Mouse (Mus musculus): ENCODE measurements around the gene Zfp790. TPM values are rescaled to one million over a fixed set of nuclear protein-coding genes. Genes with fewer than 3 reads are reported as not detected.
A peak's percentile ranks its signal among the peaks of the same experiment; 100 is the strongest.

Zfp790 gene
- polyA plus RNA-seq, 2 experiments, result 1.7 to 3.4 TPM

- Histone ChIP-seq H3K27me3 (ENCODE audit: control insufficient read depth, insufficient read depth, low read length) (no peaks in the 10 kb centered on the region), H3K4me3 (ENCODE audit: insufficient read depth in 1 of 2, low read depth in 2 of 2, low read length in 2 of 2) (no peak overlapping the region), H3K27ac (no peak overlapping the region), H3K4me2 (ENCODE audit: low read depth) (peak overlapping the region; percentile 63), H3K4me1 (replicated peaks; ENCODE audit: control insufficient read depth in 2 of 2, insufficient read depth in 2 of 2, low read length in 1 of 2) (peaks cover 0 to 2% of the 10 kb centered on the region in 2 experiments; a peak in 1 of 4 replicates), H3K36me3 (replicated peaks; ENCODE audit: control insufficient read depth, insufficient read depth, low read depth) (no peaks in the 10 kb centered on the region), H3K9ac (replicated peaks) (no peak overlapping the region), H3K9me3 (ENCODE audit: control insufficient read depth, low read length) (no peaks in the 10 kb centered on the region)
- TF ChIP-seq EP300 (IDR thresholded peaks at IDR 0.05; ENCODE audit: low read depth), result no peak
- TF ChIP-seq CTCF (IDR thresholded peaks at IDR 0.05; ENCODE audit: low read depth), result no peak
- WGBS (ENCODE audit: insufficient replicate concordance), result 61% methylated on average over 8 of the region's 8 CpGs
- no peak for ATAC-seq (ENCODE audit: insufficient read depth)
- DNase-seq (ENCODE audit: low read depth in 3 of 3, low spot score in 3 of 3), result no peak
Observed at GRCm38 (mm10) chr7:29785023-29785422, 30.9 kb upstream of the Zfp790 start.

- Histone ChIP-seq H3K4me1 (replicated peaks; ENCODE audit: control insufficient read depth in 2 of 2, insufficient read depth in 2 of 2, low read length in 1 of 2) (peaks cover 0 to 2% of the 10 kb centered on the region in 2 experiments; a peak in 1 of 4 replicates), H3K4me2 (ENCODE audit: low read depth) (no peak overlapping the region), H3K9ac (replicated peaks) (no peak overlapping the region), H3K4me3 (ENCODE audit: insufficient read depth in 1 of 2, low read depth in 2 of 2, low read length in 2 of 2) (no peak overlapping the region), H3K36me3 (replicated peaks; ENCODE audit: control insufficient read depth, insufficient read depth, low read depth) (no peaks in the 10 kb centered on the region), H3K27me3 (ENCODE audit: control insufficient read depth, insufficient read depth, low read length) (no peaks in the 10 kb centered on the region), H3K9me3 (ENCODE audit: control insufficient read depth, low read length) (no peaks in the 10 kb centered on the region), H3K27ac (no peak overlapping the region)
- 68% methylated on average over 5 of the region's 5 CpGs for WGBS (ENCODE audit: insufficient replicate concordance)
- ATAC-seq (ENCODE audit: insufficient read depth), result no peak
- DNase-seq (ENCODE audit: low read depth in 3 of 3, low spot score in 3 of 3), result no peak
- no peak for TF ChIP-seq EP300 (IDR thresholded peaks at IDR 0.05; ENCODE audit: low read depth)
- no peak for TF ChIP-seq CTCF (IDR thresholded peaks at IDR 0.05; ENCODE audit: low read depth)
Observed at GRCm38 (mm10) chr7:29785888-29786287, 30.0 kb upstream of the Zfp790 start.

GRCm38 (mm10) chr7:29792906-29793305 lies 23.0 kb upstream of the Zfp790 start:
- Histone ChIP-seq H3K9ac (replicated peaks) (no peak overlapping the region), H3K27me3 (ENCODE audit: control insufficient read depth, insufficient read depth, low read length) (peaks cover 4% of the 10 kb centered on the region), H3K4me1 (replicated peaks; ENCODE audit: control insufficient read depth in 2 of 2, insufficient read depth in 2 of 2, low read length in 1 of 2) (no peaks in the 10 kb centered on the region), H3K27ac (no peak overlapping the region), H3K4me3 (ENCODE audit: insufficient read depth in 1 of 2, low read depth in 2 of 2, low read length in 2 of 2) (no peak overlapping the region), H3K36me3 (replicated peaks; ENCODE audit: control insufficient read depth, insufficient read depth, low read depth) (no peaks in the 10 kb centered on the region), H3K4me2 (ENCODE audit: low read depth) (no peak overlapping the region), H3K9me3 (ENCODE audit: control insufficient read depth, low read length) (no peaks in the 10 kb centered on the region)
- TF ChIP-seq EP300 (IDR thresholded peaks at IDR 0.05; ENCODE audit: low read depth), result no peak
- no peak for TF ChIP-seq CTCF (IDR thresholded peaks at IDR 0.05; ENCODE audit: low read depth)
- 30% methylated on average over 27 of the region's 27 CpGs for WGBS (ENCODE audit: insufficient replicate concordance)
- DNase-seq (ENCODE audit: low read depth in 3 of 3, low spot score in 3 of 3) (no peak), ATAC-seq (ENCODE audit: insufficient read depth) (no peak)

- H3K4me1 ChIP-seq (replicated peaks; ENCODE audit: control insufficient read depth in 2 of 2, insufficient read depth in 2 of 2, low read length in 1 of 2), result no peaks in the 10 kb centered on the region
- H3K9ac ChIP-seq (replicated peaks), result no peak overlapping the region
- ATAC-seq (ENCODE audit: insufficient read depth), result no peak
- no peak for DNase-seq (ENCODE audit: low read depth in 3 of 3, low spot score in 3 of 3)
- no peak overlapping the region for H3K27ac ChIP-seq
- TF ChIP-seq CTCF (IDR thresholded peaks at IDR 0.05; ENCODE audit: low read depth) (no peak), EP300 (IDR thresholded peaks at IDR 0.05; ENCODE audit: low read depth) (no peak)
- WGBS (ENCODE audit: insufficient replicate concordance), result 62% methylated on average over 5 of the region's 5 CpGs
- no peaks in the 10 kb centered on the region for H3K36me3 ChIP-seq (replicated peaks; ENCODE audit: control insufficient read depth, insufficient read depth, low read depth)
- no peak overlapping the region for H3K4me2 ChIP-seq (ENCODE audit: low read depth)
- no peaks in the 10 kb centered on the region for H3K27me3 ChIP-seq (ENCODE audit: control insufficient read depth, insufficient read depth, low read length)
- no peak overlapping the region for H3K4me3 ChIP-seq (ENCODE audit: insufficient read depth in 1 of 2, low read depth in 2 of 2, low read length in 2 of 2)
- H3K9me3 ChIP-seq (ENCODE audit: control insufficient read depth, low read length), result no peaks in the 10 kb centered on the region
Observed at GRCm38 (mm10) chr7:29807046-29807445, 8.9 kb upstream of the Zfp790 start.

- H3K36me3 ChIP-seq (replicated peaks; ENCODE audit: control insufficient read depth, insufficient read depth, low read depth), result no peaks in the 10 kb centered on the region
- DNase-seq (ENCODE audit: low read depth in 3 of 3, low spot score in 3 of 3) (no peak), ATAC-seq (ENCODE audit: insufficient read depth) (no peak)
- H3K9ac ChIP-seq (replicated peaks), result no peak overlapping the region
- H3K4me1 ChIP-seq (replicated peaks; ENCODE audit: control insufficient read depth in 2 of 2, insufficient read depth in 2 of 2, low read length in 1 of 2), result peaks cover 17 to 27% of the 10 kb centered on the region in 2 experiments
- no peak for TF ChIP-seq EP300 (IDR thresholded peaks at IDR 0.05; ENCODE audit: low read depth)
- no peak for TF ChIP-seq CTCF (IDR thresholded peaks at IDR 0.05; ENCODE audit: low read depth)
- H3K4me2 ChIP-seq (ENCODE audit: low read depth), result no peak overlapping the region
- H3K27me3 ChIP-seq (ENCODE audit: control insufficient read depth, insufficient read depth, low read length), result no peaks in the 10 kb centered on the region
- no peaks in the 10 kb centered on the region for H3K9me3 ChIP-seq (ENCODE audit: control insufficient read depth, low read length)
- 68% methylated on average over 1 of the region's 1 CpGs for WGBS (ENCODE audit: insufficient replicate concordance)
- no peak overlapping the region for H3K27ac ChIP-seq
- no peak overlapping the region for H3K4me3 ChIP-seq (ENCODE audit: insufficient read depth in 1 of 2, low read depth in 2 of 2, low read length in 2 of 2)
Observed at GRCm38 (mm10) chr7:29812244-29812643, 3.7 kb upstream of the Zfp790 start.
